Mouse (Mus musculus): ENCODE results near the gene Rbms2. TPM values are rescaled to one million over a fixed set of nuclear protein-coding genes. Genes with fewer than 3 reads are reported as not detected.

Rbms2 gene
- polyA plus RNA-seq, 1 experiment from 2014 or later = 11.7 TPM

GRCm38 (mm10) chr10:128210954-128211353 lies 30.9 kb upstream of the Rbms2 start:
- Histone ChIP-seq H3K4me2 (replicated peaks; ENCODE audit: low read depth) (peak overlapping the region; percentile 88), H3K27ac (ENCODE audit: low read depth, low read length) (no peak overlapping the region), H3K4me3 (ENCODE audit: low read depth, low read length) (peak overlapping the region; percentile 68), H3K36me3 (ENCODE audit: control insufficient read depth, insufficient read depth) (peaks cover 9% of the 10 kb centered on the region), H3K9me3 (ENCODE audit: control insufficient read depth) (no peaks in the 10 kb centered on the region), H3K9ac (ENCODE audit: low read depth, low read length) (peak overlapping the region; percentile 57), H3K27me3 (replicated peaks; ENCODE audit: control insufficient read depth, insufficient read depth, low read length) (no peaks in the 10 kb centered on the region), H3K4me1 (replicated peaks; ENCODE audit: control insufficient read depth, insufficient read depth, low read length) (no peaks in the 10 kb centered on the region)
- peak; percentile 10; the same call in 1 of the 2 replicates for ATAC-seq
- 11% methylated on average over 14 of the region's 14 CpGs for WGBS
- TF ChIP-seq CTCF (IDR thresholded peaks at IDR 0.05; ENCODE audit: low read depth) = no peak

GRCm38 (mm10) chr10:128210131-128210530 lies 30.0 kb upstream of the Rbms2 start:
- H3K9me3 ChIP-seq (ENCODE audit: control insufficient read depth) = no peaks in the 10 kb centered on the region
- TF ChIP-seq CTCF (IDR thresholded peaks at IDR 0.05; ENCODE audit: low read depth) = no peak
- no peaks in the 10 kb centered on the region for H3K27me3 ChIP-seq (replicated peaks; ENCODE audit: control insufficient read depth, insufficient read depth, low read length)
- no peaks in the 10 kb centered on the region for H3K4me1 ChIP-seq (replicated peaks; ENCODE audit: control insufficient read depth, insufficient read depth, low read length)
- H3K27ac ChIP-seq (ENCODE audit: low read depth, low read length) = no peak overlapping the region
- WGBS = 91% methylated on average over 2 of the region's 2 CpGs
- no peak overlapping the region for H3K9ac ChIP-seq (ENCODE audit: low read depth, low read length)
- ATAC-seq = no peak
- H3K36me3 ChIP-seq (ENCODE audit: control insufficient read depth, insufficient read depth) = peaks cover 9% of the 10 kb centered on the region
- H3K4me2 ChIP-seq (replicated peaks; ENCODE audit: low read depth) = peak overlapping the region; percentile 88; the same call in 1 of the 2 replicates
- no peak overlapping the region for H3K4me3 ChIP-seq (ENCODE audit: low read depth, low read length)

- ATAC-seq = no peak
- Histone ChIP-seq H3K9me3 (ENCODE audit: control insufficient read depth) (no peaks in the 10 kb centered on the region), H3K4me1 (replicated peaks; ENCODE audit: control insufficient read depth, insufficient read depth, low read length) (no peaks in the 10 kb centered on the region), H3K36me3 (ENCODE audit: control insufficient read depth, insufficient read depth) (peaks cover 9% of the 10 kb centered on the region), H3K4me2 (replicated peaks; ENCODE audit: low read depth) (no peak overlapping the region), H3K27ac (ENCODE audit: low read depth, low read length) (no peak overlapping the region), H3K9ac (ENCODE audit: low read depth, low read length) (no peak overlapping the region), H3K27me3 (replicated peaks; ENCODE audit: control insufficient read depth, insufficient read depth, low read length) (no peaks in the 10 kb centered on the region), H3K4me3 (ENCODE audit: low read depth, low read length) (no peak overlapping the region)
- TF ChIP-seq CTCF (IDR thresholded peaks at IDR 0.05; ENCODE audit: low read depth) = no peak
- 95% methylated on average over 11 of the region's 11 CpGs for WGBS
Observed at GRCm38 (mm10) chr10:128209311-128210009, 29.4 kb upstream of the Rbms2 start.

GRCm38 (mm10) chr10:128208326-128208725 lies 28.2 kb upstream of the Rbms2 start:
- no peak for TF ChIP-seq CTCF (IDR thresholded peaks at IDR 0.05; ENCODE audit: low read depth)
- Histone ChIP-seq H3K9me3 (ENCODE audit: control insufficient read depth) (no peaks in the 10 kb centered on the region), H3K4me2 (replicated peaks; ENCODE audit: low read depth) (no peak overlapping the region), H3K9ac (ENCODE audit: low read depth, low read length) (no peak overlapping the region), H3K4me1 (replicated peaks; ENCODE audit: control insufficient read depth, insufficient read depth, low read length) (no peaks in the 10 kb centered on the region; the same call in 1 of the 2 replicates), H3K27me3 (replicated peaks; ENCODE audit: control insufficient read depth, insufficient read depth, low read length) (no peaks in the 10 kb centered on the region), H3K4me3 (ENCODE audit: low read depth, low read length) (no peak overlapping the region), H3K36me3 (ENCODE audit: control insufficient read depth, insufficient read depth) (peaks cover 9% of the 10 kb centered on the region), H3K27ac (ENCODE audit: low read depth, low read length) (no peak overlapping the region)
- no peak for ATAC-seq
- WGBS = 92% methylated on average over 10 of the region's 10 CpGs

GRCm38 (mm10) chr10:128204941-128205340 lies 24.8 kb upstream of the Rbms2 start:
- TF ChIP-seq CTCF (IDR thresholded peaks at IDR 0.05; ENCODE audit: low read depth) = no peak
- Histone ChIP-seq H3K4me2 (replicated peaks; ENCODE audit: low read depth) (no peak overlapping the region), H3K9ac (ENCODE audit: low read depth, low read length) (no peak overlapping the region), H3K4me3 (ENCODE audit: low read depth, low read length) (no peak overlapping the region), H3K9me3 (ENCODE audit: control insufficient read depth) (no peaks in the 10 kb centered on the region), H3K4me1 (replicated peaks; ENCODE audit: control insufficient read depth, insufficient read depth, low read length) (no peaks in the 10 kb centered on the region; the same call in 1 of the 2 replicates), H3K27ac (ENCODE audit: low read depth, low read length) (no peak overlapping the region), H3K27me3 (replicated peaks; ENCODE audit: control insufficient read depth, insufficient read depth, low read length) (no peaks in the 10 kb centered on the region), H3K36me3 (ENCODE audit: control insufficient read depth, insufficient read depth) (peaks cover 9% of the 10 kb centered on the region)
- 66% methylated on average over 15 of the region's 15 CpGs for WGBS
- ATAC-seq = no peak

GRCm38 (mm10) chr10:128201856-128202255 lies 21.8 kb upstream of the Rbms2 start:
- no peak overlapping the region for H3K9ac ChIP-seq (ENCODE audit: low read depth, low read length)
- 67% methylated on average over 6 of the region's 6 CpGs for WGBS
- ATAC-seq = no peak
- no peak for TF ChIP-seq CTCF (IDR thresholded peaks at IDR 0.05; ENCODE audit: low read depth)
- H3K4me3 ChIP-seq (ENCODE audit: low read depth, low read length) = no peak overlapping the region
- peaks cover 6% of the 10 kb centered on the region for H3K36me3 ChIP-seq (ENCODE audit: control insufficient read depth, insufficient read depth)
- H3K27ac ChIP-seq (ENCODE audit: low read depth, low read length) = no peak overlapping the region
- no peak overlapping the region for H3K4me2 ChIP-seq (replicated peaks; ENCODE audit: low read depth)
- H3K4me1 ChIP-seq (replicated peaks; ENCODE audit: control insufficient read depth, insufficient read depth, low read length) = no peaks in the 10 kb centered on the region; the same call in 1 of the 2 replicates
- no peaks in the 10 kb centered on the region for H3K27me3 ChIP-seq (replicated peaks; ENCODE audit: control insufficient read depth, insufficient read depth, low read length)
- H3K9me3 ChIP-seq (ENCODE audit: control insufficient read depth) = no peaks in the 10 kb centered on the region
